Mouse (Mus musculus) spleen, adult 2 months (tissue): ENCODE data around the gene Umodl1.

ENCODE experiments used
- CTCF ChIP-seq: fragments of 200-500 bp; IDR thresholded peaks from 2 replicates; pipeline ENCODE4 v1.5.1; 2011; ENCODE audit warnings: mild to moderate bottlenecking, inconsistent platforms; ENCODE audit not compliant: insufficient read depth, insufficient read length, insufficient replicate concordance; ENCODE audit errors: extremely low read depth
- POLR2A ChIP-seq: fragments of 200-500 bp; IDR thresholded peaks from 2 replicates; pipeline ENCODE4 v1.6.1; 2011; ENCODE audit warnings: low read depth, low read length, inconsistent platforms

GRCm38 (mm10) chr17:31005284-31005683 lies 50.8 kb downstream of the Umodl1 start:
- TF ChIP-seq POLR2A (no peak), CTCF (no peak)
